Mouse (Mus musculus): ENCODE measurements around the gene Thrb.

DNA sequence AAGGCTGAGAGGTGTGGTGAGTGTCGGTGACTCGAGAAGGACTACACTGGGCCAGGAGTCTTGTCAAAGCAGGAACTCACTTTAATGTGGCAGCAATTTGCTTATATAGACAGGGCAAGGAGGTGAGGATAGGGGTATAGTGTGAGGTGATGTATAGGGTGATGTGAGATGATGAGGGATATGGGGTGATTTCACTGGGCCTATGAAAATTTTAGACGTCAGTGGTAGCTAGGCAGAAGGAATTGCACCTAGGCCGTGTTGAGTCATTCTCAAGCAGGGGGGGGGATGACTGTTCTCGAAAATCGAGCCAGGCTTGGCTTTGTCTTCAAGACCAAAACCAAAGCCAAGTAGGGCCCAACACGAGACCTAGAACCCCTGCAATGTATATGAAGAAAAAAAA lies 162.7 kb downstream of the Thrb start:
- TF ChIP-seq CTCF (IDR thresholded peaks at IDR 0.05) (no peak), EP300 (IDR thresholded peaks at IDR 0.05; ENCODE audit: insufficient read depth, low read depth, low read length) (no peak), POLR2A (IDR thresholded peaks at IDR 0.05; ENCODE audit: insufficient read depth, low read depth, low read length) (no peak)
